Mouse (Mus musculus) megakaryocyte, embryonic 14.5 days (primary cell): ENCODE data around the gene Pacrg. TPM values are rescaled to one million over a fixed set of nuclear protein-coding genes. Genes with fewer than 3 reads are reported as not detected.

ENCODE experiments used
- H3K27me3 ChIP-seq: replicated peaks from 2 replicates; pipeline ENCODE3; 2012; ENCODE audit warnings: inconsistent platforms
- H3K36me3 ChIP-seq: replicated peaks from 2 replicates; pipeline ENCODE3; 2012; ENCODE audit warnings: low read length, inconsistent platforms, mixed read lengths
- H3K4me1 ChIP-seq: 2 replicates; pipeline ENCODE4 v1.6.1; 2012; ENCODE audit warnings: inconsistent platforms
- H3K4me3 ChIP-seq: replicated peaks from 2 replicates; pipeline ENCODE3; 2012; ENCODE audit warnings: moderate library complexity, mild to moderate bottlenecking, inconsistent platforms
- H3K9me3 ChIP-seq: 2 replicates; pipeline ENCODE4 v1.6.1; 2012; ENCODE audit warnings: inconsistent platforms
- FLI1 ChIP-seq: IDR thresholded peaks from 2 replicates; pipeline ENCODE4 v1.6.1; 2012; ENCODE audit warnings: low read length, inconsistent platforms, mixed read lengths
- GATA1 ChIP-seq: IDR thresholded peaks from 3 replicates; pipeline ENCODE4 v1.6.1; 2012; ENCODE audit warnings: mixed read lengths, low read length, inconsistent platforms, borderline replicate concordance
- polyA plus RNA-seq: library from polyadenylated mRNA; stranded (reverse); fragments of >175 nt; gene quantifications from 2 replicates; pipeline ENCODE4 v1.2.3, GENCODE M21; 2012; ENCODE audit warnings: low replicate concordance; ENCODE audit not compliant: insufficient read depth

The Pacrg gene
- polyA plus RNA-seq, 1 experiment = 0.10 TPM

DNA sequence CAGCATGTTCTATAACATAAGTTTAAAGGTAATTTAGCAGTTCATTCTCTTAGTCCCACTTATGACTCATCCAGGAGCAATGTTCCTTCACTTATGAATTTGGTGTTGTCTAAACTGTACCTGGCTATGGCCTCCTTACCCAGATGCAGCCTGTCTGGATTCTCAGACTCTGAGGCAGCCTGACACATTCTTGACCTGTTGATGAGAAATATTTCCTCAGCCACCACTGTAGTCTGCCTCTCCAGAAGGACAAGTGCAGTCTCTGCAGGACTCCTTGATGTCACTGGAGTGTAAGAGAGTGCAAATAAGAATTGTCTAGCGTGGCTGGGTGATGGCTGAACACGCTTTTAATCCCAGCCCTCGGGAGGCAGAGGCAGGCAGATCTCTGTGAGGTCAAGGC lies 373.0 kb downstream of the Pacrg start:
- TF ChIP-seq GATA1 = no peak
- TF ChIP-seq FLI1 = no peak
- Histone ChIP-seq H3K4me3 (no peak overlapping the region), H3K36me3 (no peaks in the 10 kb centered on the region), H3K4me1 (no peaks in the 10 kb centered on the region), H3K27me3 (peaks cover 1% of the 10 kb centered on the region), H3K9me3 (peaks cover 40% of the 10 kb centered on the region)

DNA sequence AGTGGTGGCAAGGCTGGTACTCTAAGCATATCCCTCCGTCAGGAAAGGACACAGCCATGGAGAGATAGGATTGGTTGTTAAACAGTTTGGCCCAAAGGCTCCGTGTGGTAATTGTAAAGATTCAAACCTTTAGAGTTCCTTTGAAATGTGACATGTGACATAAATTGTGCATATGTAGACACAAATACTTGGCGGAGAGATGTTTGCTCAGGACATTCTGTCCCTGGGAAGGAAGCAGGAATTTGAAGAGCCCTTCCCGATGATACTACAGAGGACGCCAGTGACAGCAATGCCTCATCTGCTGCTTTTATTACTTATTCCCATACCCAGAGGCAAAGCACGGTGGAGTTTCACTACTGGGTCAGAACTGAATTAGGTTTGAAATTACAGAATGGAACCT lies 374.6 kb downstream of the Pacrg start:
- H3K4me3 ChIP-seq = no peak overlapping the region
- H3K4me1 ChIP-seq = no peaks in the 10 kb centered on the region
- peaks cover 36% of the 10 kb centered on the region for H3K9me3 ChIP-seq
- H3K27me3 ChIP-seq = peaks cover 1% of the 10 kb centered on the region
- TF ChIP-seq FLI1 = no peak
- TF ChIP-seq GATA1 = no peak
- no peaks in the 10 kb centered on the region for H3K36me3 ChIP-seq

DNA sequence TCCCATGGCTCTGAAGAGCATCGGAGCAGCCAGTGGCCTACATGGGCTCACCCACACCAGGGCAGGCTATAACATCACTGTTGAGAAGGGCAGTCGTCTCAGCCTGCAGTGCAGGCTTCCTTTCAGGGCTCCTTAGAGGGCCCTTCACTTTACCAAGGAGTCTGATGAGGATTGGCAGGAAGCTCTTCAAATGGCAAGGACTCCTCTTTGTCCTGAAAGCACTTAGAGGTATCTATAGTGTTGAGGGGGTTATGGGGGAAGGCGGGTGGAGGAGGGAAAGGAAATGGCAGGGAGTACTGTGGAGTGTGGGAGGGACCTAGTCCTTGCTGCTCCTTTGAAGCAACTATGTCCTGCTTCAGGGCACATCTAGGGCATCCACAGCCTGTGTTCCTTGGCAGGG lies 375.4 kb downstream of the Pacrg start:
- Histone ChIP-seq H3K27me3 (peaks cover 1% of the 10 kb centered on the region), H3K36me3 (no peaks in the 10 kb centered on the region), H3K9me3 (peaks cover 31% of the 10 kb centered on the region), H3K4me3 (no peak overlapping the region), H3K4me1 (no peaks in the 10 kb centered on the region)
- TF ChIP-seq FLI1 (no peak), GATA1 (no peak)

DNA sequence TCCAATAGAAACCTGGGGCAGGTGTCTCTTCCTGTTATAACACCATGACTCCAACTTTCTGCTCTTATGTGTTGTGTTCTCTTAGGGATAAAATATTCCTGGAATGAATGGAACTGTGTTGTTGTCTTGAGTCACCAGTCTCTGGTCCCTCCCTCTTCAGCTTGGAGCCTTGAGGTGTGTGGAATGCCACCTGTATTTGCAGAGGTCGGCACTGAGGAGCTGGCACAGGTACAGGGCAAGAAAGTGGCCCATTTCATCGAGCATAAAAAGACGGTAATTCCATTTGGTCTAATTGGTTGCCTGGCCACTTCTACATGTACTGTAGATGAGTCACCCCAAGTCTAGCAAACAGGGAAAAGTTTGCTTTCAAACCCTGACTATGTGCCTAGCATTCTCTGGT lies 376.5 kb downstream of the Pacrg start:
- TF ChIP-seq GATA1 (no peak), FLI1 (no peak)
- Histone ChIP-seq H3K4me1 (no peaks in the 10 kb centered on the region), H3K4me3 (no peak overlapping the region), H3K36me3 (no peaks in the 10 kb centered on the region), H3K27me3 (peaks cover 1% of the 10 kb centered on the region), H3K9me3 (peaks cover 31% of the 10 kb centered on the region)

GRCm38 (mm10) chr17:10460916-10461315 lies 379.2 kb downstream of the Pacrg start:
- peaks cover 18% of the 10 kb centered on the region for H3K9me3 ChIP-seq
- no peaks in the 10 kb centered on the region for H3K4me1 ChIP-seq
- TF ChIP-seq GATA1 = no peak
- TF ChIP-seq FLI1 = no peak
- peaks cover 1% of the 10 kb centered on the region for H3K27me3 ChIP-seq
- no peaks in the 10 kb centered on the region for H3K36me3 ChIP-seq
- no peak overlapping the region for H3K4me3 ChIP-seq

DNA sequence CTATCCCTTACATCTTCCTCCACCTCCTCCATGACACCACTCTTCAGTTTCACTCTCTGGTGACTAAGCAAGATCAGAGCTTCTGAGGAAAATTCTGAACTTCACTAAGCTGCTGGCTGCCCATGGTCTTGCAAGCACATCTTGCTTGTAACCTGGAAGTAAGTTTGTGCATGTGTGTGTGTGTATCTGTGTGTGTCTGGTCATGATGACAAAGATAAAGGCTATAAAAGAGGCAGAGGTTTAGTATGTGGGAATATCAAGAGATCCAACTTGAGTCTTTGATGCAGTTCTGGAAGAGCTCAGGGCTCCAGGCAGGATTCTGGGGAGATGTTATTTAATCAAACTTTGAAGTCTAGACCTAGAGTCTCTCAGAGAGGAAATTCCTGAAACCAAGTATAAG lies 381.4 kb downstream of the Pacrg start:
- no peak for TF ChIP-seq FLI1
- TF ChIP-seq GATA1 = no peak
- Histone ChIP-seq H3K4me3 (no peak overlapping the region), H3K36me3 (no peaks in the 10 kb centered on the region), H3K4me1 (no peaks in the 10 kb centered on the region), H3K9me3 (peaks cover 12% of the 10 kb centered on the region; the same call in 1 of the 2 replicates), H3K27me3 (no peaks in the 10 kb centered on the region)

- H3K4me3 ChIP-seq = no peak overlapping the region
- H3K36me3 ChIP-seq = no peaks in the 10 kb centered on the region
- no peak for TF ChIP-seq FLI1
- TF ChIP-seq GATA1 = no peak
- no peaks in the 10 kb centered on the region for H3K4me1 ChIP-seq
- no peaks in the 10 kb centered on the region for H3K27me3 ChIP-seq
- peaks cover 6% of the 10 kb centered on the region; the same call in 1 of the 2 replicates for H3K9me3 ChIP-seq
These were observed 383.7 kb downstream of the Pacrg start for GRCm38 (mm10) chr17:10456409-10456808.

GRCm38 (mm10) chr17:10455961-10456360 lies 384.1 kb downstream of the Pacrg start:
- Histone ChIP-seq H3K4me3 (no peak overlapping the region), H3K9me3 (peaks cover 6% of the 10 kb centered on the region; the same call in 1 of the 2 replicates), H3K36me3 (no peaks in the 10 kb centered on the region), H3K4me1 (no peaks in the 10 kb centered on the region), H3K27me3 (no peaks in the 10 kb centered on the region)
- TF ChIP-seq FLI1 (no peak), GATA1 (no peak)

- peaks cover 17% of the 10 kb centered on the region; the same call in 1 of the 2 replicates for H3K9me3 ChIP-seq
- no peaks in the 10 kb centered on the region for H3K4me1 ChIP-seq
- no peaks in the 10 kb centered on the region for H3K27me3 ChIP-seq
- no peaks in the 10 kb centered on the region for H3K36me3 ChIP-seq
- no peak for TF ChIP-seq GATA1
- no peak overlapping the region for H3K4me3 ChIP-seq
These were observed 385.7 kb downstream of the Pacrg start for GRCm38 (mm10) chr17:10454406-10454805.

GRCm38 (mm10) chr17:10452801-10453200 lies 387.3 kb downstream of the Pacrg start:
- no peak overlapping the region for H3K4me3 ChIP-seq
- H3K36me3 ChIP-seq = no peaks in the 10 kb centered on the region
- TF ChIP-seq FLI1 (no peak), GATA1 (no peak)
- H3K4me1 ChIP-seq = no peaks in the 10 kb centered on the region
- peaks cover 21% of the 10 kb centered on the region; the same call in 1 of the 2 replicates for H3K9me3 ChIP-seq
- no peaks in the 10 kb centered on the region for H3K27me3 ChIP-seq
